Mouse (Mus musculus): ENCODE data around the gene Nek7. TPM values are rescaled to one million over a fixed set of nuclear protein-coding genes. Genes with fewer than 3 reads are reported as not detected.

The Nek7 gene
- polyA plus RNA-seq, 1 experiment = 0.92 TPM

- TF ChIP-seq TAL1 (IDR thresholded peaks at IDR 0.05; ENCODE audit: low read length) (no peak), GATA1 (IDR thresholded peaks at IDR 0.05; ENCODE audit: low read length) (no peak)
- Histone ChIP-seq H3K4me1 (ENCODE audit: control insufficient read depth) (no peaks in the 10 kb centered on the region), H3K9me3 (ENCODE audit: control insufficient read depth, low read length) (no peaks in the 10 kb centered on the region), H3K4me3 (replicated peaks) (no peak overlapping the region), H3K27me3 (ENCODE audit: control insufficient read depth) (no peaks in the 10 kb centered on the region), H3K36me3 (ENCODE audit: control insufficient read depth) (no peaks in the 10 kb centered on the region)
These were observed 8.5 kb upstream of the Nek7 start for GRCm38 (mm10) chr1:138628486-138628885.

- Histone ChIP-seq H3K4me3 (replicated peaks) (no peak overlapping the region), H3K36me3 (ENCODE audit: control insufficient read depth) (no peaks in the 10 kb centered on the region), H3K27me3 (ENCODE audit: control insufficient read depth) (no peaks in the 10 kb centered on the region), H3K4me1 (ENCODE audit: control insufficient read depth) (no peaks in the 10 kb centered on the region), H3K9me3 (ENCODE audit: control insufficient read depth, low read length) (no peaks in the 10 kb centered on the region)
- no peak for TF ChIP-seq TAL1 (IDR thresholded peaks at IDR 0.05; ENCODE audit: low read length)
- TF ChIP-seq GATA1 (IDR thresholded peaks at IDR 0.05; ENCODE audit: low read length) = no peak
These were observed 7.9 kb upstream of the Nek7 start for GRCm38 (mm10) chr1:138627804-138628203.

- no peak overlapping the region for H3K4me3 ChIP-seq (replicated peaks)
- no peak for TF ChIP-seq TAL1 (IDR thresholded peaks at IDR 0.05; ENCODE audit: low read length)
- no peak for TF ChIP-seq GATA1 (IDR thresholded peaks at IDR 0.05; ENCODE audit: low read length)
- no peaks in the 10 kb centered on the region for H3K36me3 ChIP-seq (ENCODE audit: control insufficient read depth)
These were observed 6.3 kb upstream of the Nek7 start for GRCm38 (mm10) chr1:138626288-138626687.

GRCm38 (mm10) chr1:138623870-138624269, 3.9 kb upstream of the Nek7 start:
- Histone ChIP-seq H3K27me3 (ENCODE audit: control insufficient read depth) (no peaks in the 10 kb centered on the region), H3K9me3 (ENCODE audit: control insufficient read depth, low read length) (no peaks in the 10 kb centered on the region)
- TF ChIP-seq TAL1 (IDR thresholded peaks at IDR 0.05; ENCODE audit: low read length) (no peak), GATA1 (IDR thresholded peaks at IDR 0.05; ENCODE audit: low read length) (no peak)

More at GRCm38 (mm10) chr1:138626288-138626687, 6.3 kb upstream of the Nek7 start:
- no peaks in the 10 kb centered on the region for H3K4me1 ChIP-seq (ENCODE audit: control insufficient read depth)
- H3K9me3 ChIP-seq (ENCODE audit: control insufficient read depth, low read length) = no peaks in the 10 kb centered on the region
- H3K27me3 ChIP-seq (ENCODE audit: control insufficient read depth) = no peaks in the 10 kb centered on the region

GRCm38 (mm10) chr1:138622831-138623230, 2.9 kb upstream of the Nek7 start:
- H3K36me3 ChIP-seq (ENCODE audit: control insufficient read depth) = no peaks in the 10 kb centered on the region
- no peaks in the 10 kb centered on the region for H3K9me3 ChIP-seq (ENCODE audit: control insufficient read depth, low read length)
- H3K27me3 ChIP-seq (ENCODE audit: control insufficient read depth) = no peaks in the 10 kb centered on the region
- peaks cover 21% of the 10 kb centered on the region for H3K4me1 ChIP-seq (ENCODE audit: control insufficient read depth)
- TF ChIP-seq TAL1 (IDR thresholded peaks at IDR 0.05; ENCODE audit: low read length) (no peak), GATA1 (IDR thresholded peaks at IDR 0.05; ENCODE audit: low read length) (no peak)
- H3K4me3 ChIP-seq (replicated peaks) = no peak overlapping the region

More at GRCm38 (mm10) chr1:138623870-138624269, 3.9 kb upstream of the Nek7 start:
- Histone ChIP-seq H3K4me1 (ENCODE audit: control insufficient read depth) (peaks cover 11% of the 10 kb centered on the region), H3K4me3 (replicated peaks) (no peak overlapping the region), H3K36me3 (ENCODE audit: control insufficient read depth) (no peaks in the 10 kb centered on the region)

- H3K4me1 ChIP-seq (ENCODE audit: control insufficient read depth) = peaks cover 23% of the 10 kb centered on the region
- H3K4me3 ChIP-seq (replicated peaks) = no peak overlapping the region
- TF ChIP-seq TAL1 (IDR thresholded peaks at IDR 0.05; ENCODE audit: low read length) = no peak
- TF ChIP-seq GATA1 (IDR thresholded peaks at IDR 0.05; ENCODE audit: low read length) = no peak
These were observed 2.5 kb upstream of the Nek7 start for GRCm38 (mm10) chr1:138622431-138622830.

GRCm38 (mm10) chr1:138619114-138619971, 598 bp downstream of the Nek7 start:
- Histone ChIP-seq H3K4me1 (ENCODE audit: control insufficient read depth) (peaks cover 29% of the 10 kb centered on the region), H3K4me3 (replicated peaks) (peak overlapping the region; percentile 97), H3K36me3 (ENCODE audit: control insufficient read depth) (peaks cover 3% of the 10 kb centered on the region), H3K27me3 (ENCODE audit: control insufficient read depth) (no peaks in the 10 kb centered on the region), H3K9me3 (ENCODE audit: control insufficient read depth, low read length) (no peaks in the 10 kb centered on the region)
- TF ChIP-seq GATA1 (IDR thresholded peaks at IDR 0.05; ENCODE audit: low read length) = no peak
- no peak for TF ChIP-seq TAL1 (IDR thresholded peaks at IDR 0.05; ENCODE audit: low read length)

More at GRCm38 (mm10) chr1:138622431-138622830, 2.5 kb upstream of the Nek7 start:
- Histone ChIP-seq H3K9me3 (ENCODE audit: control insufficient read depth, low read length) (no peaks in the 10 kb centered on the region), H3K36me3 (ENCODE audit: control insufficient read depth) (no peaks in the 10 kb centered on the region; the same call in 1 of the 2 replicates), H3K27me3 (ENCODE audit: control insufficient read depth) (no peaks in the 10 kb centered on the region)

- Histone ChIP-seq H3K9me3 (ENCODE audit: control insufficient read depth, low read length) (no peaks in the 10 kb centered on the region), H3K4me3 (replicated peaks) (peak overlapping the region; percentile 97), H3K27me3 (ENCODE audit: control insufficient read depth) (no peaks in the 10 kb centered on the region), H3K4me1 (ENCODE audit: control insufficient read depth) (peaks cover 29% of the 10 kb centered on the region), H3K36me3 (ENCODE audit: control insufficient read depth) (peaks cover 3% of the 10 kb centered on the region)
- TF ChIP-seq TAL1 (IDR thresholded peaks at IDR 0.05; ENCODE audit: low read length) (no peak), GATA1 (IDR thresholded peaks at IDR 0.05; ENCODE audit: low read length) (no peak)
These were observed 2.0 kb downstream of the Nek7 start for GRCm38 (mm10) chr1:138618012-138618354.

GRCm38 (mm10) chr1:138617279-138618011, 2.5 kb downstream of the Nek7 start:
- H3K9me3 ChIP-seq (ENCODE audit: control insufficient read depth, low read length) = no peaks in the 10 kb centered on the region
- peaks cover 3% of the 10 kb centered on the region for H3K36me3 ChIP-seq (ENCODE audit: control insufficient read depth)
- H3K4me1 ChIP-seq (ENCODE audit: control insufficient read depth) = peaks cover 29% of the 10 kb centered on the region

More at GRCm38 (mm10) chr1:138617279-138618011, 2.5 kb downstream of the Nek7 start:
- no peaks in the 10 kb centered on the region for H3K27me3 ChIP-seq (ENCODE audit: control insufficient read depth)
- no peak for TF ChIP-seq TAL1 (IDR thresholded peaks at IDR 0.05; ENCODE audit: low read length)
- peak; percentile 51; the same call in 1 of the 2 replicates for TF ChIP-seq GATA1 (IDR thresholded peaks at IDR 0.05; ENCODE audit: low read length)
- H3K4me3 ChIP-seq (replicated peaks) = peak overlapping the region; percentile 97
